Mouse (Mus musculus) gastrocnemius, adult 8-10 months (tissue): ENCODE data around the gene Gm128. TPM values are rescaled to one million over a fixed set of nuclear protein-coding genes. Genes with fewer than 3 reads are reported as not detected.

Experiments used
- DNase-seq, 2 experiments: peaks; one replicate each; pipeline ENCODE4 v3.0.0; 2022; ENCODE audit warnings: low spot score in 2 of 2
- total RNA-seq, 4 experiments: library from RNA; stranded (reverse); gene quantifications; 2 replicates each; pipeline ENCODE4 v1.2.4; 2022

Gene Gm128
- total RNA-seq, 4 experiments from 2014 or later, result not detected

DNA sequence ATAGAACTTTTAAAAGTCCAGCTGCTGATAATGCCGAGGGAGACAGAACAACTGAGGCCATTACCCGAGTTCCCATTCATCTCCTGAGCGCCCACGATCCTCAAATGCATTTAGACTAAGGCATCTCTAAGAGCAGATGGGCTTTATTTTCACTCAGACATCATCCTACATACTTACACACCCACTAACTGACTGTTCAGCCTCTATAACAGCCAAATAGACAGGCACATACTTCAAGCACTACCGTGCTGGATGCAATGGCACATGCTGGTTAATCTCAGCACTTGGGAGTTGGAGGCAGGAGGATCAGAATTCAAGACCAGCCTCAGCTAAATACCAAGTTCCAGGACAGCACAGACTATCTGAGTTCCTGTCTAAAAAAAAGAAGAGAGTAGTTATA is 28.4 kb upstream of the Gm128 start:
- no peak for DNase-seq

DNA sequence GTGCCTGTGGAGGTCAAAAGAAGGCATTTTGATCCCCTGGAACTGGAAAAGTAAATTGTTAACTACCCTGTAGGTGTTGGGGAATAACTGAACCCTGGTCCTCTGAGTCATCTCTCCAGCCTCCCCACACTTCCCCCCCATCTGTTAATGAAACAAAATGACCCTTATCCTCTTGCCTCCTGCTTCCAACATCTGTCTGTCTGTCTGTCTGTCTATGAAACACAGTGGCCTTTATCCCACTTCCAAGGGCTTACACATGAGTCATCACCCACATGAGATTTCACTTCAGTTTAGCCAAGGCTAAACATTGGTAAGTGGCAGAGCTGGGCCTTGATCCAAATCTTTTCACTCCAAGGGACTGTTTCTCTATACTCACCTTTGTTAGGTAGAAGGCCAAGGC is 26.5 kb upstream of the Gm128 start:
- no peak for DNase-seq

DNA sequence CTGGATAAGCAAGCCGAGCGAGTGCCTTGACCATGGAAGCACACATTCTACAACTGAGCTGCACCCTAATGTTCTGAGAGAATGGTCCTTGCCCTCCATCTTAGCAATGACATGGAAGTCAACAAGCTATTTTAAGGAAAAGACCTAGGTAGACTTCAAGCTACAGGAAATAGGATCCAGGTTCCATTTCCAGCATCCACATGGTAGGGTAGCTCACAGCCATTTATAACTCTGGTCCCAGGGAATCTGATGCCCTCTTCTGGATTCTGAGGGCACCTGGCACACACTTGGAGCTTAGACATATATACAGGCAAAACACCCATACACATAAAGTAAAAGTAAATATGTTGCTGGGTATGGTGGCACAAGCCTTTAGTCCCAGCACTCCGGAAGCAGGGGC is 24.7 kb upstream of the Gm128 start:
- DNase-seq, result peak in 1 of 2 experiments; percentile 42

DNA sequence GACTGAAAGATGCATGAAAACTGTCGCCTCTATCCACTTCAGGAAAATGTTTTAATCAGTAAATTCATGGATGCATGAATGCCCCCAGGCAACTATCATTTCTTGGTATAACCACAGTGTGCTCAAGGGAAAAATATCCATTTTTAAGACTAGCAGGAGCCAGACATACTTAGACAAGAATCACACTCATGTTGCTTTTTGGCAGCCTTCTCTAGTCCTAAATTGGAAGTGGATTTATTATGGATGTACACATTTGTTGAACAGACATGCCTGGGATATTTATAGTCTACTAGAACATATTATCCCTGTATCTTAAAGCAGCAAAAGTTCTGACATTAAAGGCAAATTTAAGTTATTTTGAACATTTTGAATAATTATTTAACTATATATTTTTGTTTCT is 23.3 kb upstream of the Gm128 start:
- DNase-seq, result no peak

DNA sequence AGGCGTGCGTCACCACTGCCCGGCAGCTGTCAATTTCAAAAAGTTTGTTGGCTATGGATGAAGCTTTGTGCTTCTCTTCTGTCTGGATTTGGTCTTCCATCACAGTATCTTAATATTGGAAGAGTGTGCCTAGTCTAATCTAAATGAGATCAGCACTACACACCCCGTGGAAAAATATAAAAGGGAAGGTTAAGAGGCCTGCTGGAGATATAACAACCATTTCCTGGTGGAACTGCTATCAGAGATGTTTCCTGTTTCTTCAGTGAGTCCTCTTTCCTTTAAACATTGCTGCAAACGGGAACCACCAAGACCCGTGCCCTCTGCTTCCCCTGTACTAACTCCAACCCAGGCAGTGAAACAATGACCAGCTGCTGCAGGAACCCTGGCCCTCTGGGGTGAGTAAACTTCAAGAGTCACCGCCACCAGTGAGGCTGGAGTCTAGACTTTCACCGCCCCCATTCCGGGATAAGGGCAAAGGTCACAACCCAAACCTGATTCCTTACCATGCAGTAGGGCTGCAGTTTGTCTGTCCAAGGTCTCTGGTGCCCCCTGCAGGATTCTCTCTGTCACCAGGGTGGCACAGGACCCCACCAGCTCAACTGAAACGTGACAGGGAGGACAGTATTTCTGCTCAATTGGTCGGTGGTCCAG is 21.8 kb upstream of the Gm128 start:
- DNase-seq, result peak; percentile 71 to 75

DNA sequence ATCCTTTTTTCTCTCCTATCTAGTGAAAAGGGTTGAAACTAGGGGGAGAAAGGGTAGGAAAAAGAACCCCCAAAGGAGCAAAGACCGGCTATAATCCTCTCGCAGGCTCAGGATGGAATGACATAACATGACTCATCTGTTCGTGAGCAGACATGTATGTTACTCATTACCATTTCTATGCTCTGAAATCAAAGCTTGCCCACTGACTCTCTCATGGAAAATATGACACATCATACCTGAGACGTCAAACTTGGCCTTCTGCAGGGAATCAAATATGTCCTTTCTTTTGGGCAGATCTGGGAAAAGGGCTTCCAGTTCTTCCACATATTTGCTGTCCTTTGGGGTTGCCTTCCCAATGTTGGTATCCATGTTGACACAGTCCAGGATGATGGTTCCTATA is 20.6 kb upstream of the Gm128 start:
- no peak for DNase-seq

DNA sequence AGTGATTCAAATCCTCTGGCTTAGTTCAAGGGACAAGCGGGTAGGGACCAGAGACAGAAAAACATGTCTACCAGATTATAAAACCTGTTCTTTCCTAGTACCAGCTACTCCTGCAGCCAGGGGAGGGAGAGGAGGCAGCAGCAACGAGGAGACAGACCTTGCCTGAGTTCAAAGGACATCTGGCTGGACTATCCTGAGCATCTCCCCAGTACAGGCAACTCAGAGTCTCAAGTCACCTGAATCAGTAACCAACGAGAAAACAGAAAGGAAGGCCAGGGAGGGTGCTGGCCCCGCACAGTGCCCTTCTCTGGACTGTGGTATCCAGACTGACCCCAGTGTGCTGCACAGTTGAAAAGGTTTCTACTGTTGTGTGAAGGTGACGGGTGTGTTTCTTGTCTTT is 15.5 kb upstream of the Gm128 start:
- DNase-seq, result no peak

DNA sequence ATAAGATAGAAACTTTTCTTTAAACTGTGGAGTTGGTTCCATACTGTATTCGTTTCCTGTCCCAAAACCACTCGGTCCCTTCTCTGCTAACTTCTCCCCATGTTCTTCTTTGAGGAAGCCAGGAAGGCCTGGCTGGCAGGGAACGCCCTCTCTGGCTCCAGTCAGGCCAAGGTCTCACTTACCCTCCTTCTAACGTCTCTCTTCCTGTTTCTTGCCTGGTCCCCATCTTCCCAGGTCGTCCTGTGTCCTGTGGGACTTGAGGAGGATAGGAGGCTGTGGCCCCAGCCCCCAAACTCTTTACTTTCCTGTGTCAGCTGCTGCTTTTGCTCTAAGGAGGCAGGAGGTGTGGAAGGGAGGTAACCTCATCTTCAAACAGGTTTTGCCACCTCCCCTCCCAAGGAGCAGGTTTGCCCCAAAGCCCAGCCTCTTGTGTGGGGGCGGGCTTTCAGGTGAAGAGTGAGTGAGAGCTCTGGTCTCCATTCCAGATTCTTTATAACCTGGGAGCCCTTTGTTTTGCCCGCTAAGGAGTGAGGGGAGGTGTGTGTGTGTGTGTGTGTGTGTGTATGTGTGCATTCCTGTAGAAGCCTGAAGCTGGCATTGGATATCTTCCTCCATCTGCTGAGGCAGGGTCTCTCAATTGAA is 9.5 kb upstream of the Gm128 start, which contains the start of gene Bnipl:
Bnipl (minus strand) TSS at position 411 of the 642 bp plus-strand sequence.
- no peak for DNase-seq

DNA sequence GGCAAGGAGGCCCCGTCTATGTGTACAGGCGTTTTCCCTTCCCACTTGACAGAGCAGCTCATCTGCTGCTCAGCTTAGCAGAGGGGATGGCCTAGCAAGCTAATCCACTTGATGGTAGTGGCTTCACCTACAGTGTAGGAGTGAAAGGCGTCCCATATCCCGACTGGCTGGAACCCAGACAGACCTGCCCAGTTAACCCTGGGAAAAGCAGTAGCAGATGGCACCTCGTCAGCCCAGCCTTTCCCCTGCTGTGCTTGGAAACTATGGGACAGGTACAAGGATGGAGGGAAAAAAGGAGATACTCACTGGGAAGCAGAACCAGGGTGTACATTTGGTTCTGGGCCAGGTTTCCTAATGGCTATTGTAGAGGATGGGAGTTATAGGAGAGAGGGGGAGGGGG is 9.0 kb upstream of the Gm128 start:
- DNase-seq, result no peak

DNA sequence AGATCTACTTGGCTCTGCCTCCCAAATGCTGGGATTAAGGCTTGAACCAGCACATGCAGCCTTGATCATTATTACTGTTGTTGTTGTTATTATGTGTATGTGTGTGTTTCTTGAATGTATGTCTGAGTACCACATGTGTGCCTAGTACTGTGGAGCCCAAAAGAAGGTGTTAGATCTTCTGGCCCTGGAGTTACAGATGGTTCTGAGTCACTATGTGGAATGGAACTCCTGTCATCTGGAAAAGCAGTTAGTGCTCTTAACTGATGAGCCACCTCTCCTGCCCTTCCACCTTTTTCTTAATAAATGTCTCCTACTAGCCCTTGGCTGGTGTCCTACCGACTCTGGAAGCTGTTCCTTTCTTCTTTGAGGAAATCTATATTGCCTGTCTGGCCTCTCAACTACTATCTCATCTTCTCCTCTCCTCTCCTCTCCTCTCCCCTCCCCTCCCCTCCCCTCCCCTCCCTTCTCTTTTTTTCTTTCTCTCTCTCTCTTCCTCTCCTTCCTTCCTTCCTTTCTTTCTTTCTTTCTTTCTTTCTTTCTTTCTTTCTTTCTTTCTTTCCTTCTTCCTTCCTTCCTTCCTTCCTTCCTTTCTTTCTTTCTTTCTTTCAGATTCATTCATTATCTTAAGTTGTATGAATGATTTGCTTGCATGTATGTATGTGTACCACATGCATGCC is 6.4 kb upstream of the Gm128 start:
- no peak for DNase-seq

DNA sequence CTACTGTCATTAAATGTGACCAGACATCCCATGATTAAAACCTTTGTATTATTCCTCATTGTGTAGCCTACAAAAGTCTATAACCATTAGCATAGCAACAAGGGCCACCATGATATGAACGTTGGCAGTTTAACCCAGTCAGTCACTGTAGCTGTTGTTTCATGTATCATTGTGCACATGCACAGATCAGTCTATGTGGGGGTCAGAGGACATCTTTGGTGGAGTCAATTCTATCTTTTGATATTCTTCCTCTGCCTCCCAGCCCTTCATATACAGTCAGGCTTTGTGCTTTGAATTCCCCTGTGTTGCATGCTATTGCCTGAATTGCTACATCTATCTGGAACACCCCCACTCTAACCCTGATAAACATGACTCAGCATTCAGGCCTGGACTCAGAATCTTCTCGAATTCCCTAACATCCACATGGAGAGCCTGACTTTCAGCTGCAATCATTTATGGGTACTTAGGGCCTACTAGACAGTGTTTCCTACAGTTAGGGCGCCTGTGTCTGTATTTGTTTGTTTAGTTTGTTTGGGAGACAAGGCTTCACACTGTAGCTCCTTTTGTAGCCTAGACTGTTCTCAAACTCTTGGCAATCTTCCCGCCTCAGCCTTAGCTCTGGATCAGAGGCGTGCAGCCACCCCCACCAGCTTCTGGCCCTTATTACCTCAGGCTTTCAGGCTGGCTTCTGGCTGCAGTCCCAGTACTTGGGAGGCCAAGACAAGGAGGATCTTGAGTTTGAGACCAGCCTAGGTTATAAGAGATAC is 5.2 kb upstream of the Gm128 start:
- DNase-seq, result no peak

DNA sequence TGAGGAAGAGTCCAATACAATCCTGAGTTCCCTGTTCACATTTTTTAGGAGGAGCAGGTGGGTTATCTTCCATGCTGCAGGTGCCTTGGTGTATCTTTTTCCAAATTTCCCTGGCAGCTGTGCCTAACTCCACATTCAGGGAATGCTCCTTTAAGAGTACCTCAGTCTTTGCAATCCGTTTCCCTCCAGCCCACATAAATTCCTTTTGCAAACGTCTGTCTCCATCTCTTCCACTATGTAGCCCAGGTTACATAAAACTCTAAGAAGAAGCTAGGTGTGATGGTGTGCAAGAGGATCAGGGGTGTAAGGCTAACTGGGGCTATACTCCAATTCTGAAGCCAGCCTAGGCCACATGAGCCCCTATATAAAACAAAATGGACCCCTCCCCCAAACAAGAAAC is 1.7 kb upstream of the Gm128 start:
- DNase-seq, result no peak

DNA sequence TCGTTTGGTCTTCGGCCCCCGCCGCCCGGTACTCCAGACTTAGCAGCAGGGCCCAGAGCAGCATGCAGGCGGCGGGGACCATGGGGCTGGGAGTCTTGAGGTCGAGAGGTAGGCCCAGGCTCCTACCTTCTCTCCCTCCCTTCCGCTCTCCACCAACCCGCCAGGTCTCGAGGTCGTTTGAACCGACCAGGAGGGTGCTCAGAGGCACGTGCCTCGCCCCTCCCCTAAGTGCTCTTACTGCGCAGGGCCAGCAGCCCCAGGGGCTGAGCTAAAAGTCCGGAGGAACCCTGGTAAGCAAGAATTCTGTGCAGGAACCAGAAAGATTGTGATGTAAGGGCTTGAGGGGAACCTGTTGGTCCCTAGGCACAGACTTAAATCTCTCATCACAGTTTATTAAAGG is 498 bp downstream of the Gm128 start:
- no peak for DNase-seq

DNA sequence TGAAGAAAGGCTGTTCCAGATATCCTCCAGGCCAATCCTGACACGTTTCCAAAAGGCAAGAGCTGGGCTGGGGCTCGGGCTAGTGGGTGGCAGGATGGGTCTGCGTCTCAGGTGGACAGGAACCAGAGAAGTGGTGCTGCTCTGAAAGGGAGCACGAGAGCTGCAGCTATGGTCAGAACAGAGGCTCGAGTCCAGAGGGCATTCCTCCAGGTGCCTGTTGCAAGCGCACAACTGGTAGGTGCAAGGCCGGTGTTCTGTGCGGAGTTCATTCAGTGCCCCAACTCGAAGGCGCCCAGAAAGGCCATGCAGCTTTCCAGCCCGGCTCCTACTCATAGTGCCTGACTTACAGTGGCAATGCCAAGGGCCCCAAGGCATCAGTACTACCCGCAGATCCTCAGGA is 1.4 kb downstream of the Gm128 start:
- DNase-seq, result no peak

DNA sequence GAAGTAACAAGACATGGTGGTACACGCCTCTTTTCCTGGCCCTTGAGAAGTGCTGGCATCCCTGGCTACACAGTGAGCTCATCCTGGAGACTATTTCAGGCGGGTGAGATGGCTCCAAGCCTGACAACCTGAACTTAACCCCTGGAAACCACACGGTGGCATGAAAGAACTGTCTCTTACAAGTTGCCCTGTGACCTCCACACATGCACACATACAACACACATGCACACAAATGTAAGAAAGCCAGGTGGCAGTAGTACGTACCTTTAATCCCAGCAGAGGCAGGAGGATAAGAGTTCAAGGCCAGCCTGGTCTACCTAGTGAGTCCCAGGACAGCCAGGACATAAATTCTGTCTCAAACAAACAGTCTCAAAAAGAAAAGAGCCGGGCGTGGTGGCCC is 2.4 kb downstream of the Gm128 start:
- DNase-seq, result no peak

DNA sequence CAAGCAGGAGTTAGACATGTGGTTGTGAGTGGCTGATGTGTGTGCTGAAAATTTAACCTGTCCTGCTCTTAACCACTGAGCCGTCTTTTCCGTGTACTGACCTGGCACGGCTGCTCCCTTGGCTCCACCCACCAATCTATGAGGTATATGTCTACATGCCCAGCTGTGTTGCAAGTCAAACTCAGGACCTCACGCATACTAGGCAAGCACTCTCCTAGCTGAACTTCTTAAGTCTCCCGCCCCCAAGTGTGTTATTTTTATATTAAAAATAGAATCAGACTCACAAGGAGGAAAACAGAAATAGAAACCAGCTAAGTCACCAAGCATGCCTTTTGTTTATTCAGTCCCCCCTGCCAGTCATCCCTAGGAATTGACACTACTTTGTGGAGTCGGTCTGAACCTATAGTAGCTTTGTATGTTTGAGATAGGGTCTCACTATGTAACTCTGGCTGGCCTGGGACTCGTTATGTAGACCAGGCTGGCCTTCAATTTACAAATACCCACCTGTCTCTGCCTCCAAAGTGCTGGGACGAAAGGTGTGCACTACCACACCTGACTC is 3.8 kb downstream of the Gm128 start:
- no peak for DNase-seq

DNA sequence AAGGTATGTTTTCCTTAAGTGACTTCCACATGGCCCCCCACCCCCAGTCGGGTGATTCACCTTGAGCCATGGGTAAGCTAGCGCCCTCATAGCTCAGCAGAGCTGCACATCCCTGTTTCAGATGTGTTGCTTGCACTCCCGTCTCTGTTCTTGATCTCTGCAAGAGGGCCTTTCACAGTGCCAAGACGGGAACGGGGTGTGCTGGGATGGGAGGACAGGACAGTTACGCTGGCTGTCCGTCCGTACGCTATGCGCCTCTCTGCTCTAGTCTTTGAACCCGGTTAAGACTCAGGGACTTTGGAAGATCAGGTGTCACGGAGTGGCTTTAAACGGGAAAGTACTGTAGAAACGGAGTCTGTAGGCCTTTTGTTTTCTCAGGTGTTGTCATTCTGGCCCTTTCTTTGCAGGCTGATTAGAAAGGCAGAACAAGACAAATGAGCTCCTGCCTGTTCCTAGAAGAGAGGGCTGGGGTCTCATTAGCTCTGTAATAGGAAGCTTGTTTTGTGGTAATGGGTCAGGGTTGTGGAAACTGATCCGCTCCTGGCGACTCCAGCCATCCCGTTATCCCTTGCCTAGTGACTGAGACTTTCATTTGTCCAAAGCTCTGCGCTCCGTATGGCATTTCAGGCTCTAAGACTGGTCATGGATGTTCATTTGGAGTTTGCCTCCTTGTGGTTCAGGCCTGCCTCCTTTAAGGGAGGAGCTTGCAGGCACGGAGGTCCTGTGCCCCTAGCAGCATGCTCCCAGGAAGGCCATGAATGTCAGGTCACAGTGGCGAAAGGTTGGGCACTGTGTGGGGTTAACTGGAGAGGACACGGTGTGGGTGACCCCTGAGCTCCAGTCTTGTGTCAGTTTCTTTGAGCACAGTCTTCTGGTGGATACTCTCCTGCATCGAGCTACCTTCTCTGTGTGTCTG is 5.8 kb downstream of the Gm128 start:
- no peak for DNase-seq

DNA sequence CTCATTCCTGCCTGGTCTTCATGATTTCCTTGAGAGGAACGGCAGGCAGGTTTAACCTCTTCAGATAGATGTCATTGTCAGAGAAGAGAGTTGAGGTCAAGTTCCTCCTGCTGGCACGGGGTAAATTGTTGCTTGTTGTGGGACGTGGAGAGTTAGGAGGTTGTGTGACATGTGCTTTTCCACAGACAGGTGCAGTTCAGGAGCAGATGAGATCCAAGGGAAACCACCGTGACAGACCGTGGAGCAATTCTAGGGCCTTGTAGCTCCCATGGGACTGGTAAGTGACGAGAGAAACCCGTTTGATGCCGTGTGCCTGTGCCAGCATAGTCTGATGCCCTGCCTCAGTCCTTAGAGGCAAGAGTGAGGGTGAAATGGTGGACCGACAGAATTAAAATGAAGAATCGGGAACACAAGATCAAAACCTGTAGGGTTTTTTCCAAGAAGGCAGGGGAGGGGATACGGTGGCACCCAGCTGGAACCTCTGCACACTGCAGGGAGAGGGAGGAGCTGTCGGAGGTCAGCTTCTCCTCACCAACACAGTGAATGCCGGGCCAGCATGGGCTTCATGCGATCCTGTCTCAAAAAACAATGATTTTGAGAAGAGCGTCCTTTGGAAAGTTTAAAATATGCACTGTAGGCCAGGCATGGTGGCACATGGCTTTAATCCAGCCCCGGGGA is 8.0 kb downstream of the Gm128 start:
- no peak for DNase-seq

DNA sequence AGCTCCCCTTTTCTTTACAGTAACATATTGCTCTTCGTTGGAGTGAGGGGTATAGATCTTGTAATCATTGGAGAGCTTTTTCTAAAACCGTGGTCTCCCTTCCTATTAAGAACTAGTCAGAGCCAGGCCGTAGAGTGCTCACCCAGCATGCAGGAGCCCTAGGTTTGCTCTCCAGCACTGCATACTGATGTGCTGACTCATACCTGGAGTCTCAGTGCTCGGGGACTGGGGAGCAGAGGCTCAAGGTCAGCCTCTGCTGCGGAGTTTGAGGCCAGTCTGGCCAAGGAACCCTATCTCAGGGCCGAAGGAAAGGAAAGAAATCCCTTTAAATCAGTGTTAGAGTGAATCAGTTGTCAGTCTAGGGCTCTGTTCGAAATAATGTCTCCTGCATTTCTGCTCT is 8.6 kb downstream of the Gm128 start:
- DNase-seq, result no peak
